Mouse (Mus musculus) E14TG2a.4 (cell line): Measurements from ENCODE around the gene Gm49355.

Experiments
- H3K27me3 ChIP-seq: 2 replicates; pipeline ENCODE4 v1.6.1; 2014; ENCODE audit warnings: low read length, control low read depth; ENCODE audit not compliant: insufficient read depth
- H3K36me3 ChIP-seq: 2 replicates; pipeline ENCODE4 v1.6.1; 2014; ENCODE audit warnings: low read length, control low read depth; ENCODE audit not compliant: insufficient read depth
- H3K4me1 ChIP-seq: replicated peaks from 2 replicates; pipeline ENCODE4 v1.6.1; 2014; ENCODE audit warnings: low read depth, low read length, control low read depth
- H3K4me3 ChIP-seq: replicated peaks from 2 replicates; pipeline ENCODE4 v1.5.1; 2014; ENCODE audit warnings: mild to moderate bottlenecking, low read length
- H3K9me3 ChIP-seq: 2 replicates; pipeline ENCODE4 v1.6.1; 2014; ENCODE audit warnings: low read length, control low read depth
- CTCF ChIP-seq: conservative IDR thresholded peaks from 2 replicates; pipeline ENCODE4 v1.5.1; 2014; ENCODE audit warnings: low read length
- NANOG ChIP-seq: IDR thresholded peaks from 2 replicates; pipeline ENCODE4 v1.6.1; 2014; ENCODE audit warnings: borderline replicate concordance, low read length, mixed read lengths
- POU5F1 ChIP-seq: IDR thresholded peaks from 2 replicates; pipeline ENCODE4 v1.6.1; 2014; ENCODE audit warnings: low read length, borderline replicate concordance

Gene Gm49355

GRCm38 (mm10) chr14:12300677-12301076 is 16.9 kb downstream of the Gm49355 start:
- TF ChIP-seq POU5F1 (no peak), NANOG (no peak), CTCF (no peak)
- no peaks in the 10 kb centered on the region for H3K27me3 ChIP-seq
- H3K4me3 ChIP-seq: no peak overlapping the region
- H3K9me3 ChIP-seq: no peaks in the 10 kb centered on the region
- peaks cover 30% of the 10 kb centered on the region for H3K4me1 ChIP-seq
- no peaks in the 10 kb centered on the region for H3K36me3 ChIP-seq

DNA sequence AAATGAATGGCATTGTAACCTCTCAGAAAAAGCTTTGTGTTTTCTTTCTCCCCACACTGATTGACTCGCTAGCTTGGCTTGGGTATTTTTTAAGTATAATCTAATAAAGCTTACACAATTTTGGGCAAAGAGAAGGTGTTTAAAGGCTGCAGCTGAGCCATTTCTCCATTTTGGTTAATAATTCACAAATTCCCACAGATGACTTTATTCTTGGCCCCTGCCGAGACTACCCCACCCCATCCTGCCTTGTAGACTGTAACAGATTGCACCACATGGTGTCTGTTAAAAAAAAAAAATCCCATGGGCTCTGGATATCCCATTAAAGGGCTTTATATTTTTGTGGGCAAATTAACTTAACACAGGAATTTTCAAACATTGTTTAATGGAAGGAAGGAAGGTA is 19.3 kb downstream of the Gm49355 start:
- H3K4me3 ChIP-seq: no peak overlapping the region
- TF ChIP-seq NANOG (no peak), CTCF (no peak), POU5F1 (no peak)

DNA sequence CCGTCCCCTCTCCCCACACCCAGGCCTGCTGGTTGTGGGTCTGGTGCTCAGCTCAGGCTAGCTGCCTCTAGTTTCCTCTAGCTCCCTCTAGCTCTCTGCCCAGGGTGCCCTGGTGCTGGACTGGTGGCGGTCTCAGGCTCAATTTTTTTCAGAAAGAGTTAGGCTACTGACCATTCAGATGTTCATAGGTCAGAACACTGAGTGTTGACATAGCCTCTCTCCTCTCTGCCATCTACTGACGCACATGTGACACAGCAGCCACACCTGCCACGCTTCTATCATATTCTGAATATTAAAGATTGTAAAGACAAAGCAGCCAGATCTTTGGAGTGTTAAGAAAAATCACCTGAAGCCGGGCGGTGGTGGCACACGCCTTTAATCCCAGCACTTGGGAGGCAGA is 49.8 kb downstream of the Gm49355 start:
- Histone ChIP-seq H3K4me1 (peaks cover 21% of the 10 kb centered on the region), H3K36me3 (no peaks in the 10 kb centered on the region), H3K9me3 (no peaks in the 10 kb centered on the region), H3K27me3 (peaks cover 47% of the 10 kb centered on the region), H3K4me3 (no peak overlapping the region)
- no peak for TF ChIP-seq CTCF
- TF ChIP-seq NANOG: no peak
- no peak for TF ChIP-seq POU5F1

More for the DNA sequence above, 19.3 kb downstream of the Gm49355 start:
- Histone ChIP-seq H3K9me3 (no peaks in the 10 kb centered on the region), H3K4me1 (peaks cover 21% of the 10 kb centered on the region), H3K27me3 (no peaks in the 10 kb centered on the region), H3K36me3 (no peaks in the 10 kb centered on the region)

- TF ChIP-seq NANOG: no peak
- no peak for TF ChIP-seq CTCF
- no peak for TF ChIP-seq POU5F1
- no peaks in the 10 kb centered on the region for H3K36me3 ChIP-seq
- H3K4me1 ChIP-seq: peaks cover 27% of the 10 kb centered on the region
Measured at GRCm38 (mm10) chr14:12334925-12335324, 51.1 kb downstream of the Gm49355 start.

DNA sequence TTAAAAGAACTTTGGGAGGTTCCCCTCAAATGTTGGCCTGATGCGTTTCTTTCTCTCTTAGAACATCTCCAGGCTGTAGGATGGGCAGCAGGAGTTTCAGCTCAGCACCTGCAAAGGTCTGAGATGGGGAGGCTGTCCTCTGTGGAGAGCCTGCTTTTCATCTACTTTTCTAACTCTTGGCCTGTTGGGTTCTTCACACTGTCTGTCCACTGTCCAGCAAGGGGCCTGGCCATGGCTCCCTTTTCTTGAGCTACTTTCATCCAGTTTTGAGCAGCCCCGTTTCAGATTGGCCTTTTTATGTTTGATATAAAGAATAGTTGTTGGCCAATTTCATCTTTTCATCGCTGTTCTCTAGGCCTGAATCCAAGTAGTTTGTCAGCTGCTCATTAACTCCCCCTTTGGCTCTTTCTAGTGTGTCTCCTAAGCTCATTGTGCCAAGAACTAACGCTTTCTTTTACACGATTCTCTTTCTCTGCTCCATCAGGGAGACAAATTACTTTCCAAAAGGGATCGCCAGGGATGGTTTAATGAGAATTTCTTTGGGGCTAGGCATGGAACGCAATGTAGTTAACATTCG is 53.7 kb downstream of the Gm49355 start:
- H3K36me3 ChIP-seq: no peaks in the 10 kb centered on the region
- TF ChIP-seq CTCF: no peak
- TF ChIP-seq NANOG: no peak
- TF ChIP-seq POU5F1: no peak
- H3K27me3 ChIP-seq: peaks cover 83% of the 10 kb centered on the region
- peaks cover 51% of the 10 kb centered on the region for H3K4me1 ChIP-seq
- no peak overlapping the region for H3K4me3 ChIP-seq
- H3K9me3 ChIP-seq: no peaks in the 10 kb centered on the region

More at GRCm38 (mm10) chr14:12334925-12335324, 51.1 kb downstream of the Gm49355 start:
- H3K27me3 ChIP-seq: peaks cover 58% of the 10 kb centered on the region
- H3K9me3 ChIP-seq: no peaks in the 10 kb centered on the region
- no peak overlapping the region for H3K4me3 ChIP-seq

- Histone ChIP-seq H3K4me3 (peak overlapping the region; percentile 39), H3K9me3 (no peaks in the 10 kb centered on the region), H3K4me1 (peaks cover 58% of the 10 kb centered on the region), H3K27me3 (peaks cover 86% of the 10 kb centered on the region), H3K36me3 (no peaks in the 10 kb centered on the region)
- TF ChIP-seq CTCF (no peak), NANOG (peak; percentile 99)
Measured at GRCm38 (mm10) chr14:12337998-12338809, 54.4 kb downstream of the Gm49355 start.

- no peak for TF ChIP-seq CTCF
- no peak for TF ChIP-seq POU5F1
- TF ChIP-seq NANOG: no peak
- Histone ChIP-seq H3K4me3 (no peak overlapping the region), H3K4me1 (peaks cover 66% of the 10 kb centered on the region), H3K36me3 (no peaks in the 10 kb centered on the region), H3K27me3 (peaks cover 90% of the 10 kb centered on the region), H3K9me3 (no peaks in the 10 kb centered on the region)
Measured at GRCm38 (mm10) chr14:12338811-12339565, 55.2 kb downstream of the Gm49355 start.
